Mouse (Mus musculus) thymus, adult 2 months (tissue): Measurements from ENCODE around the gene Olfr221.

ENCODE experiments used
- CTCF ChIP-seq: fragments of 200-500 bp; IDR thresholded peaks from 2 replicates; pipeline ENCODE4 v1.5.1; 2012; ENCODE audit warnings: mild to moderate bottlenecking, control low read depth, low read length, moderate library complexity, borderline replicate concordance; ENCODE audit not compliant: control insufficient read depth, poor library complexity, insufficient read depth; ENCODE audit errors: extremely low read depth
- POLR2A ChIP-seq: fragments of 200-500 bp; IDR thresholded peaks from 2 replicates; pipeline ENCODE4 v1.6.1; 2012; ENCODE audit warnings: mild to moderate bottlenecking, low read length, control low read depth, moderate library complexity; ENCODE audit not compliant: control insufficient read depth, poor library complexity, insufficient read depth; ENCODE audit errors: extremely low read depth

- TF ChIP-seq POLR2A (no peak), CTCF (no peak)
These were observed 35.5 kb downstream of the Olfr221 start for GRCm38 (mm10) chr14:52006771-52007170.
